Mouse (Mus musculus): ENCODE data around the gene Serpinb6b.

DNA sequence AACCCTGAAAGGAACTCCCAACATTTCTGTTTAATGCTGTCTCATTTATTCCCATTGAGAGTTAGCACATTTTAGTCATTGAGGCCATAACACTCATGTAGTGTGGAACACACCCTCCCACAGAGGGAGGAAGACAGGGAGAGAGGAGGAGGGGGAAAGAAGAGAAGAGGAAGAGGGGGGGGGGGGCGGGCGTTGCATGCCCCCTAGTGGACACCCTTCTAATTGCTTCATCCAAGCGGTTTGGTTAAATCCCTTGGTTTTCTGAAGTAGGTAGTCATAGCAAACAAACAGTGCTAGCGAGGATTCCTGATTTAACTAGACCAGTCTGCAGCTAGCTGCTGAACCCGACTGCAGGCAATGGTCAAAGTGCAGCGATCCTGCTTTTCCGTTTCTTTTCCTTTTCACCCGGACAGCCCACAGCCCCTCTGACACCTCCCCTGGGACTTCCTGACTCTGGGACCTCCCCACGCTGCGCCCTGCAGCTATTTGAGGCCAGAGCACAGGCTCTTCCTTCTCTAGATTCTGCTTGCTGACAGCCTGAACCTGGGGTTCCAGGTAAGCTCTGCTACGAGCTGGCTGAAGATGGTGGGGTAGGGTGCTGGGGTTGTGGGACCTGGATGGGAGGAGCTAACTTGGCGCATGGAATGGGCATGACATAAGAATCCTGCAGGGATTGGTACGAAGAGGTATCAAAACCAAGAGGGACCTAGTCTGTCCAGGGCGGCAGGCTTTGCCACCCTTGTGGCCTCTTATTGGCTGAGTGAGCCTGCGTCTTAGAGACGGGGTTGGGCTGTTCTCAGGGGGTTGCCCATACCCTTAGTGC is at the start of gene Serpinb6b:
- TF ChIP-seq CTCF (conservative IDR thresholded peaks at IDR 0.05; ENCODE audit: low read length) = peak; percentile 22
- no peak for TF ChIP-seq NANOG (IDR thresholded peaks at IDR 0.05; ENCODE audit: borderline replicate concordance, low read length)

Data from E14TG2a.4 (cell line).